Mouse (Mus musculus): Measurements from ENCODE around the gene Zfp704.
A peak's percentile ranks its signal among the peaks of the same experiment; 100 is the strongest.

Zfp704 gene

GRCm38 (mm10) chr3:9425661-9426060 lies 184.2 kb downstream of the Zfp704 start:
- DNase-seq (ENCODE audit: low read depth, low spot score), result no peak

DNA sequence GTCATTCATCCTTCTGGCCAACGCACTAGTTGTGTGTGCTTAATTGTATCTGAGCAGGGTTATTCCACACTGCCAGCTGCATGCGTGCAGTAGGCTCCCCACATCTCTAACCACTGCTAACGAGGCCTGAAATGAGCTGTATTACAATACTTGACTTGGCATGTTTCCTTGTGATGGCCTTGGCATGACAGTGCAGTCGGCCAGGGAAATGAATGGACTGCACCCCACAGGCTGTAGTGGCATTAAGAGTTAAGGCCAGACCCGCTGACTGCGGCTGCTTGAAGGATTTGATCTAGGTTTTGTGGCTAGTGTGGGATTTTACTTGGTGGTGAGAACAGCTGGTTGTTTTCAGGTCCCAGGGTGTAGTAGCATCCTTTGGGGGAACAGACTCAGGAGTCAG lies 185.2 kb downstream of the Zfp704 start:
- no peak for DNase-seq (ENCODE audit: low read depth, low spot score)

- no peak for DNase-seq (ENCODE audit: low read depth, low spot score)
Measured at GRCm38 (mm10) chr3:9423669-9424068, 186.2 kb downstream of the Zfp704 start.

GRCm38 (mm10) chr3:9408896-9409295 lies 201.0 kb downstream of the Zfp704 start:
- no peak for DNase-seq (ENCODE audit: low read depth, low spot score)

- DNase-seq (ENCODE audit: low read depth, low spot score), result no peak
Measured at GRCm38 (mm10) chr3:9407801-9408200, 202.1 kb downstream of the Zfp704 start.

GRCm38 (mm10) chr3:9407119-9407546 lies 202.8 kb downstream of the Zfp704 start:
- no peak for DNase-seq (ENCODE audit: low read depth, low spot score)

DNA sequence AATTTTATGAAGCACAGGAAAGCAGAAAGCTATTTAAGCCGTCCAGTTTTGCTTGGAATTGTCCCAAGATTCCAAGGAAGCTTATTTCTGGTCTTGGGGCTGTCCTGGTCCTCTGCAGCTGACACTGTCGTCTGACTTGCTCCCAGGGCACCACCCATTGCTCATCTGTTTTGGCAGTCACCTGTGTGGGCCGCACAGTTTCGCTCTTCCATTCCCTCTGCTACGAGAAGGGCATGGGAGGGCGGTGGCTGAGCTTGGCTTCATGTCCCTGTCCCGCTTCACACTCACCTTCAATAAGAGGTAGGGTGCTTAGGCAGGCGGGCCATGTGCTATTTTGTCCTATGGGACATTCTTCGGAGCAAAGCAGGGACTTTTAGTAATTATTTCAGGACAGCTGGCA lies 204.5 kb downstream of the Zfp704 start:
- no peak for DNase-seq (ENCODE audit: low read depth, low spot score)

- DNase-seq (ENCODE audit: low read depth, low spot score), result no peak
Measured at GRCm38 (mm10) chr3:9403255-9404050, 206.4 kb downstream of the Zfp704 start.

GRCm38 (mm10) chr3:9402836-9403235 lies 207.0 kb downstream of the Zfp704 start:
- no peak for DNase-seq (ENCODE audit: low read depth, low spot score)

DNA sequence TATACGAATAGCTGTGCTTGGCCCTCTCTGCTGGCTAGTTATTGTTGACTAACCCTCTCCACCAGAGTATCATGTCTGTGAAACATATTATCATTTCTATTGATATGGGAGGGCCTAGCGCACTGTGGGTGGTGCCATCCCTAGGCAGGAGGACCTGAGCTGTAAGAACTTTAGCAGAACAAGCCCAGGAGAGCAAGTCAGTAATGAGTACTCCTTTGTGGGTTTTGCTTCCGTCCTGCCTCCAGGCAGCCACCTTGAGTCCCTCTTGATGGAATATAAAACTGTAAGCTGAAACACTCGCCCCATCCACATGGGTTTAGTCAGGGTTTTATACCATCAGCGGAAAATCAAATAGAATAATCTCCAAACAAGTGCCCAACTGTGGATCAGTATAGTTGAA lies 207.5 kb downstream of the Zfp704 start:
- no peak for DNase-seq (ENCODE audit: low read depth, low spot score)

DNA sequence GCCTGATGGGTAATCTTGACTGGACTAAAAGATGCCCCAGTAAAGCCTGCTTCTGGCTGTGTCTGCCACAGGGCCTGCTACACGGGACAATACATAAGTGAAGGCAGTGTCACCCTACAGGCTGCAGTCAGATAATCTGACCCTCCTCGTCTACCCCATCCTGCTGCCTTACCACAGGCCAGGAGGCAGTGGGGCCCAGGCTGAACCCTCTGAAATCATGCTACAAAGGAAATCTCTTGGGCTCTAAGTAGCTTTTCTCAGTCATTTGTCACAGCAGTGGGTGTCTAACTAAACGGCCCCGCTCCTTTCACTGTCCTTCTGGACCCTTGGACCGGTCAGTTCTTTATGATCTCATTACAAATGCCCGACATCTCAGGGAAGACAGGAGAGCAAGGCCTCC lies 208.2 kb downstream of the Zfp704 start:
- no peak for DNase-seq (ENCODE audit: low read depth, low spot score)

DNA sequence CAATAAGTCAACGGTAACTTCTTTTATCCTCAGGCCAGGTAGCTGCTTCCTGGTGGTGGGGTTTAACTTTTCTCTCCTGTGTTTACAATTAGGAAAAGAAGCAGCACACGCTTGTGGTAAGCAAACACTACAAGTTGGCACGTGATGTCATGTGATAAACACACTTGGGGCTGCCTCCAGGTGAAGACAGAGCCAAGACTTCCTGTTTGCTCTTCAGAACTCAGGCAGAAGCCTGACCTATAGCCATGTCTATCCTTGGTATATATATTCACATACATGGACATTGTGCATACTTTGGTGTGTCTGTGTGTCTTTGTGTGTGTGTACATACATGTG lies 209.0 kb downstream of the Zfp704 start:
- DNase-seq (ENCODE audit: low read depth, low spot score), result no peak

DNA sequence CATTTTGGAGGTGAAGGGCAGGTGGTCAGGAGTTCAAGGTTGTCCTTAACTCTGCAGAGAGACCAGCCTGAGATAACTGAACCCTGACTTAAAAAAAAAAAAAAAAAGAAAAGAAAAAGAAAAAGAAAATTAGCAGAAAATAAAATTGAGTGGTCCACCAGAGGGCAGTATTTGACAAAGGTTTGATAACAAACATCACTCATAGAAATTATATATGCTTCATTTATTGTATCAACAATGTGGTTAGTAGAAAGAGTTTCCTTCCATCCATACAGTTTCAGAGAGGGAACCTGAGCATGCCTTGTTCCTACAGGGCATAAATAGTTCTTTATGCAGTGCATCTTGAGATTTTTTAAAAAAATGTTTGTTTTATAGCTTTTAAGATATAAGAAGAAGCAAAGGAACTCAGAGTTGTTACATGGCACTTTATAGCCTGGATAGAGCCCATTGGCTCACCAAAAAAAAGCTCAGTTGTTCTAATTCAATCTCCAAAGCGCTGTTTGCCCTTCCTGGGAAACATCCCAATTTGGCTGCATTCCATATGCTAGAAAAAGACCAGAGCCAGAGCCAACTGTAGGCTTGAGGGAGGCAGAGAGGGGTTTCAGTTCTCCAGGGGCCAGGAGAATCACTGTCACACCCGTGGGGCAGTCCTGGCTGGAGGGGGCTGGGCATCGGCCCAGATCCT lies 209.5 kb downstream of the Zfp704 start:
- peak; percentile 30 for DNase-seq (ENCODE audit: low read depth, low spot score)

DNA sequence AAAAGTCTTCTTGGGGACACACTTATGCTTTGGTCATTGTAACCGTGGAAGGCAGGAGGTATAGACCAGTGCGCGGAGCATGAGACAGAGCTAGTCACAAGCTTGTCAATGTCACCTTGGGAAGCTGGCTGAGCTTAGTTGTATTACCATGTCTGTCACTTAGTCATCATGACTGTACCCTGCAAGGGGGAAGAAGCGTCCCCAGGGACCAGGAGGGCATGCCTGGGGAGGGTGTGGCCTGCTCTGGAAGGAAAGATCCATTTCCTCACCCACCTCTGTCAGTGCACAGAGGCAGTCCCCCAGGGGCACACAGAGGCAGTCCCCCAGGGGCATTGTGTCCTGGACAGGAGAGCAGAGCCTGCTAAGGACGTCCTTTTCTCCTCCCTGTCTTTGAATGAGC lies 211.6 kb downstream of the Zfp704 start:
- peak; percentile 92 for DNase-seq (ENCODE audit: low read depth, low spot score)

Measured in ZHBTc4 (cell line).